Mouse (Mus musculus) thymus, postnatal 0 days (tissue): Measurements from ENCODE around the gene Steap3. TPM values are rescaled to one million over a fixed set of nuclear protein-coding genes. Genes with fewer than 3 reads are reported as not detected.
A peak's percentile ranks its signal among the peaks of the same experiment; 100 is the strongest.
"Not testable (repeated sequence)": the region's sequence is repeated elsewhere in the genome, so short reads cannot be mapped to it uniquely, and the experiment has no call there.

Experiments used
- DNase-seq: peaks from one replicate; pipeline ENCODE4 v3.0.0-alpha.2; 2015; ENCODE audit warnings: low spot score
- polyA plus RNA-seq: library from polyadenylated mRNA; unstranded; fragments of >200 nt; fragmentation: Nextera tagmentation; extraction: Ambion mirVana; gene quantifications from 2 replicates; pipeline ENCODE4 v1.2.1, GENCODE M21; 2015

The Steap3 gene
- polyA plus RNA-seq = 4.7 and 5.0 TPM in 2 replicates

GRCm38 (mm10) chr1:120272605-120273004 is at the start of gene Steap3:
TSS of gene Steap3 (minus strand) at chr1:120272705.
- DNase-seq = no peak

GRCm38 (mm10) chr1:120321270-120322021 is 48.9 kb upstream of the Steap3 start:
- no peak for DNase-seq

DNA sequence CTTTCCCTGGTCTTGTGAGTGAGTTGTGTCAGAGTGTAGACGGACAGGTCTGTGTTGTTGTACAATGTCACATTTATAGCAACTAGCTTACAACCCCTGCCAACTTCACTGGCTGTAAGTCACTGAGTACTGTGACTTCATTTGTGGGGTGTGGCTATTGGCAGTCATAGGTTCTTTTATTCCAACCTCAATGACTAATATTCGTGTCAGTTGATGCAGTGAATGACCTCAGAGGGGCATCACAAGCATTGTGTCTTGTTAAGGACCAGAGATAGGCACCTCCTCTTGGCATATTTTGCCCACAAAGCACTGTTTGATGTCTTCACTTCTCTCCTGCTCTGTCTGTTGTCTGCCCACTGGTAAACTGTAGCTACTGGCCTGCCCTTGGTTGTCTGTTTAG is 33.3 kb upstream of the Steap3 start:
- DNase-seq = no peak

GRCm38 (mm10) chr1:120296936-120297335 is 24.4 kb upstream of the Steap3 start:
- no peak for DNase-seq

- DNase-seq = peak; percentile 16
These were observed 21.3 kb upstream of the Steap3 start for GRCm38 (mm10) chr1:120293803-120294202.

- no peak for DNase-seq
These were observed 19.2 kb upstream of the Steap3 start for GRCm38 (mm10) chr1:120291709-120292108.

GRCm38 (mm10) chr1:120289843-120290242 is 17.3 kb upstream of the Steap3 start:
- no peak for DNase-seq

GRCm38 (mm10) chr1:120287679-120288078 is 15.2 kb upstream of the Steap3 start:
- DNase-seq = no peak

DNA sequence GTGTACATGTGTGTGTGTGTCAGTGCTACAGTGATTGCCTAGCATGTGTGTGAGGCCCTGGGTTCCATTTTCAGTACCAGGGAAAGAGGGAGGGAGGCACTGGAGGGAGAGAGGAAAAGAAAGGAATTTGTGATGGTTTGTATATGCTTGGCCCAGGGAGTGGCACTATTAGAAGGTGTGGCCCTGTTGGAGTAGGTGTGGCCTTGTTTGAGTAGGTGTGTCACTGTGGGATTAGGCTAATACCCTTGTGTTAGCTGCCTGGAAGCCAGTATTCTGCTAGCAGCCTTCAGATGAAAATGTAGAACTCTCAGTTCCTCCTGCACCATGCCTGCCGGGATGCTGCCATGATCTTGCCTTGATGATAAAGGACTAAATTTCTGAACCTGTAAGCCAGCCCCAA is 3.6 kb upstream of the Steap3 start:
- DNase-seq = not testable (repeated sequence)

GRCm38 (mm10) chr1:120275224-120275623 is 2.7 kb upstream of the Steap3 start:
- no peak for DNase-seq

GRCm38 (mm10) chr1:120270882-120271281 is 1.6 kb downstream of the Steap3 start:
- DNase-seq = no peak

GRCm38 (mm10) chr1:120270115-120270514 is 2.4 kb downstream of the Steap3 start:
- no peak for DNase-seq

GRCm38 (mm10) chr1:120267631-120268030 is 4.9 kb downstream of the Steap3 start:
- DNase-seq = no peak

DNA sequence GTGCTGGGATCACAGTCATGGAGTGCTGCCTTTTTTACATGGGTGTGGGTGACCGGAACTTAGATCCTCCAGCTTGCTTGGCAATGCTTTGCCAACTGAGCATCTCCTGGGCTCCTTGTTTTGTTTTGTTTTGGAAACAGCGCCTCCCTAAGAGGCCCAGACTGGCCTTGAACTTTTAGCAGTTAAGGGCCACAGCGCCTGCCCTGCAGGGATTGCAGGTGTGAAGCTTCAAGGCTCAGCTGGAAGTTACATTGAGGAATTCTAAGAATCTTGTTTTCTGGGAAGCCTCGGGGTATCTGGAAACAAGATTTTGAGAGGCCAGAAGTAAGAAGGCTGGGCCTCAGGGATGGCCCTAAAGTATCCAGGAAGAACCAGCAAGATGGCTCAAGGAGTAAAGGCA is 6.0 kb downstream of the Steap3 start:
- DNase-seq = no peak

GRCm38 (mm10) chr1:120264861-120265686 is 7.4 kb downstream of the Steap3 start:
- DNase-seq = peak; percentile 60

DNA sequence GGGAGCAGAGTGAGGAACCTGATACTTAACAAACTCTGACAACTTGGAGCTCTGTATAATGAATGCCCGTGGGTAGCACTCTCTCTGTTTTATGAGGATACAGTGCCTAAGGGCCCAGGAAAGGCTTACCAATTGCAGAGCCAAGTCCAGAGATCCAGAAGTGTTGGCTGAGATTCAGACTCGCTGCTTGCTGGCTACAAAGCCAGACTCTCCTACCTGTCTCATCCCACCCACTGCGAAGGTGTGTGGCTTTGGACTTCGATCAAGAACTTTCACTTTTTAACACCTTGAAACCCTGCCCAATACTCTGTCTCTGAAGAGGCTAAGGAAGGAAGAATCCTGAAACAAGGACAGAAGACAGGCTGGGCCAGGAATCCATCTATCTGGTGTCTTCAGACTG is 9.3 kb downstream of the Steap3 start:
- no peak for DNase-seq

DNA sequence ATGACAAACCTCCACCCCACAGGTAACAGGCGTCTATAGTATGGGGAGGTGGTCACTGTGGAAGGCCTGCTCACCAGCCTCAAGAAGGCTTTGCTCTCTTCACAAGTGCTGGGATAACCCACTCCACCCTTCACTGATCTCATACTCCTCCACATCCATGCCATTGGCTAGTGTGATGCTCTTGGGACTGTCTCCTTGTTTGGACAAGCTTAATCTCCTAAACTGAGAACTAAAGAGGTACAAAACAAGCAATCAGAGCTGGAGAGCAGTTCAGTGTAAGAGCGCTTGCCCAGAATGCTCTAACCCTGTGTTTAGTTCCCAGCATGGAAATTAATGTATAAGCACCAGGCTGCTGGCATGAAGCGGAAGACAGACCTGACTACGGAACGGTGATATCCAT is 11.3 kb downstream of the Steap3 start:
- DNase-seq = no peak

GRCm38 (mm10) chr1:120259249-120259648 is 13.3 kb downstream of the Steap3 start:
- DNase-seq = no peak

DNA sequence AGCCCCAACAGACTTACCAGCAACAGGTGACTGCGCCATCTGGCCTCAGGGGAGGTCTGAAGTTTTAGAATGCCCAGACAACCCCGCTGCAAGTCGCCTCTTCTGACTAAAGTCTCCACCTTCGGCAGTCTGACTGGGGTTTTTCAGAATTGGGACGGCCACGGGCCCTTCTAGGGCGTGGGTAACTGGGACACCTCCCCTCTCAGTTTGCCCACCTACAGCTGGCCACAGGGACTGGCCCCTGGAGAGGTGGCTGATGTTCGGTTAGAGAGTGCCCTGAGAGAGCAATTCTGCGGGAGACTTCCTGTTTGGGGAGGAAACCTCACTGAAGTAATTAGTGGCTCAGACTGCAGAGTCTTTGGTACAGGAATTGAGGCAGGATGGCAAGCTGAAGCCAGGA is 13.8 kb downstream of the Steap3 start:
- DNase-seq = no peak

- no peak for DNase-seq
These were observed 14.3 kb downstream of the Steap3 start for GRCm38 (mm10) chr1:120258245-120258644.

DNA sequence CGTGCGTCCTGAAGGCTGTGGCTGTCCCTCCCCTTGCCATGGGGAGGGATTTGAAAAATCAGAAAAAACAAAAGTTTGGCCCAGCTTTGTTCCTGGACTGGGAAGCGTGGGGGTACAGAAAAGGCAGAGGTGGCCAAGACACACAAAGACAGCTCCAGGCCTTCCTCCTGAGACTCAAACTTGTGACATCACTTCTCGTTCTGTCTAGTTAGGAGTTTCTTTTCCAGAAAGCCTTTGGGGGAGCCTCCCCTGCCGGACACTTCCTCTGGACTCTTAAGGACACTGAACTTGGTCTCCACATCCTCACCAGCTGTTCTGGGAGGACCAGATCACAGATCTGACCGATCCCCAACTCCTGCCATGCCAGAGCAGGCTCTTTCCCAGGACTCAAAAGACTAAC is 18.8 kb downstream of the Steap3 start:
- no peak for DNase-seq

DNA sequence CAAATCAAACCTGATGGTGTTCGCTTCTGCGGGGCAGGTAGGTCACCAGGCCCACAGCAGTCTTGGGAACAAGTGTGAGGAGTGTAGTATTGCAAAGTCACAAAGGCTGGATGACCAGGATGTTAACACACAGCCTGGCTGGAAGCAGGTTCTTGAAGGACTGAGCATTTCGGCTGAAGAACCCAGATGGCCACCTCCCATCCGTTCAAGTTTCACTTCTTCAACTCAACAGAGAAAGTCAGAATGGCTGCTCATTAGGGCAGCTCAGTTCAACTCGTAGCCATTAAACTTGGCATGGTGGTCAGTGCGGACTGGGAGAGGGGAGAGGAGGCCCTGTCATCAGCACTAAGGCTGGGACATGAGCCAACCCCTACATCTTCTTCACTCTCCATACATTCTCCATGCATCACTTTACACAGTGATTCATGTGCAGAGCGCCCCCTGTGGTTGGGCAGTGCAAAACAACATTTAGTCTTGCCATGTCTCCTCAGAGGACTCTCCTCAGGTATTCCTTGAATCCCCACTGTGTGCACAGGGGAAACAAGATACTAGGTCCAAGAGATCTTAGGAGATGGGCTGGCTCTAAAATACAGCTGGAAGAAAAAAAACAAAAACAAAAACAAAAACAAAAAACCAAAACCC is 19.9 kb downstream of the Steap3 start:
- DNase-seq = no peak
